Mouse (Mus musculus): ENCODE measurements around the gene Pak1. TPM values are rescaled to one million over a fixed set of nuclear protein-coding genes. Genes with fewer than 3 reads are reported as not detected.

Gene Pak1
- polyA plus RNA-seq, 1 experiment from 2014 or later, result 72.2 TPM

GRCm38 (mm10) chr7:97788669-97789483 lies 535 bp downstream of the Pak1 start:
- under 1% methylated on average over 59 of the region's 84 CpGs for WGBS
- Histone ChIP-seq H3K9ac (ENCODE audit: low read length) (peak overlapping the region; percentile 83), H3K4me2 (ENCODE audit: low read depth, low read length, severe bottlenecking) (peak overlapping the region; percentile 95), H3K4me1 (replicated peaks; ENCODE audit: control insufficient read depth, insufficient read depth, low read length) (0 out of 2 replicates have a peak, but pooled peaks cover 2% of the 10 kb centered on the region), H3K4me3 (ENCODE audit: low read depth, low read length) (peak overlapping the region; percentile 81), H3K36me3 (ENCODE audit: control insufficient read depth, insufficient read depth, low read length) (no peaks in the 10 kb centered on the region), H3K27me3 (ENCODE audit: control insufficient read depth, insufficient read depth, low read length) (no peaks in the 10 kb centered on the region), H3K9me3 (ENCODE audit: control insufficient read depth, low read length) (no peaks in the 10 kb centered on the region), H3K27ac (ENCODE audit: low read depth, low read length) (no peak overlapping the region)
- DNase-seq (ENCODE audit: low spot score), result no peak
- ATAC-seq (replicated peaks; ENCODE audit: low FRiP score), result no peak; the same call in none of the 2 replicates

GRCm38 (mm10) chr7:97790272-97790671 lies 1.9 kb downstream of the Pak1 start:
- no peak overlapping the region for H3K9ac ChIP-seq (ENCODE audit: low read length)
- H3K27ac ChIP-seq (ENCODE audit: low read depth, low read length), result no peak overlapping the region
- H3K4me2 ChIP-seq (ENCODE audit: low read depth, low read length, severe bottlenecking), result peak overlapping the region; percentile 12; the same call in 1 of the 2 replicates
- H3K9me3 ChIP-seq (ENCODE audit: control insufficient read depth, low read length), result no peaks in the 10 kb centered on the region
- no peak for DNase-seq (ENCODE audit: low spot score)
- no peaks in the 10 kb centered on the region for H3K27me3 ChIP-seq (ENCODE audit: control insufficient read depth, insufficient read depth, low read length)
- 38% methylated on average over 2 of the region's 2 CpGs for WGBS
- 0 out of 2 replicates have a peak, but pooled peaks cover 2% of the 10 kb centered on the region for H3K4me1 ChIP-seq (replicated peaks; ENCODE audit: control insufficient read depth, insufficient read depth, low read length)
- no peak overlapping the region for H3K4me3 ChIP-seq (ENCODE audit: low read depth, low read length)
- ATAC-seq (replicated peaks; ENCODE audit: low FRiP score), result no peak
- H3K36me3 ChIP-seq (ENCODE audit: control insufficient read depth, insufficient read depth, low read length), result no peaks in the 10 kb centered on the region

DNA sequence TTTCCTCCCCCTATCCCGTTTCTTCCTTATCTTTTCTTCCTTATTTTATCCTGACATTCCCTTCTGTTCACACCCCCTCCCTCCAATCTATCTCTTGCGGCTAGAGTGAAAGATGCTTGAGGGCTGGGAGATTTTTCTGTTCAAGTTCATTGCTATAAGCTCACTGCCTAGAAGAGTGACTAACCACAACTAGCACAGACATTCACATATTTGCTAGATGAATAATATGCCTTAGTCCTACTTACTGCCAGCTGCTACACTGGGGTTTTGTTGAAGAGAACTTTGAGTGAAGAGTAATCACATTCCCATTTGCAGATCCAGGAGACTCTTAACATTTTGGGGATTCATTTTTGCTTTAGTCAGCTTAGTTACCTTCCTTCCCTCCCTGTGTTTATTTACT lies 4.0 kb downstream of the Pak1 start:
- no peak overlapping the region for H3K27ac ChIP-seq (ENCODE audit: low read depth, low read length)
- H3K27me3 ChIP-seq (ENCODE audit: control insufficient read depth, insufficient read depth, low read length), result no peaks in the 10 kb centered on the region
- DNase-seq (ENCODE audit: low spot score) (no peak), ATAC-seq (replicated peaks; ENCODE audit: low FRiP score) (no peak)
- H3K4me2 ChIP-seq (ENCODE audit: low read depth, low read length, severe bottlenecking), result no peak overlapping the region
- no peak overlapping the region for H3K9ac ChIP-seq (ENCODE audit: low read length)
- H3K36me3 ChIP-seq (ENCODE audit: control insufficient read depth, insufficient read depth, low read length), result no peaks in the 10 kb centered on the region
- no peaks in the 10 kb centered on the region for H3K9me3 ChIP-seq (ENCODE audit: control insufficient read depth, low read length)
- 0 out of 2 replicates have a peak, but pooled peaks cover 2% of the 10 kb centered on the region for H3K4me1 ChIP-seq (replicated peaks; ENCODE audit: control insufficient read depth, insufficient read depth, low read length)
- no peak overlapping the region for H3K4me3 ChIP-seq (ENCODE audit: low read depth, low read length)
- 65% methylated on average over 2 of the region's 2 CpGs for WGBS

DNA sequence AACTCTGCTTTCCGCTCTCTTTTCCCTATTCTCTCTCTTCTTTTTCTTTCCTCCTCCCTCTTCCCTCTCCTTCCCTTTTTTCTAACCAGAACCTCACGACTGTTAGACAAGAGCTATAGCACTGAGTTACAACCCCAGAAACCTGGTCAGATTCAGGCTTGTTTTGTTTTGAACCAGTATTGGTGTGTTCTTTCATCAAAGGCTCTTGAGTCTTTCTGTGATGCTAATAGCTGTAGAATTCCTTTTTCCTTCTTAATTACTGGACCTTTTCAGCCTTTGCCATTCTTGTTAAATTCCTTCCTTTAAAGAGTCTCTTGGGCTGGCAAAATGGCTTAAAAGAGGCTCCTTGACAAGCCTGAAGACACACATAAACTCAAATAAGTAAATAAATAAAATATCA lies 14.8 kb downstream of the Pak1 start:
- H3K27ac ChIP-seq (ENCODE audit: low read depth, low read length), result no peak overlapping the region
- H3K9me3 ChIP-seq (ENCODE audit: control insufficient read depth, low read length), result no peaks in the 10 kb centered on the region
- H3K9ac ChIP-seq (ENCODE audit: low read length), result no peak overlapping the region
- no peak overlapping the region for H3K4me3 ChIP-seq (ENCODE audit: low read depth, low read length)
- WGBS, result 17% methylated on average over 2 of the region's 2 CpGs
- H3K4me1 ChIP-seq (replicated peaks; ENCODE audit: control insufficient read depth, insufficient read depth, low read length), result peaks cover 2% of the 10 kb centered on the region; the same call in 1 of the 2 replicates
- DNase-seq (ENCODE audit: low spot score) (no peak), ATAC-seq (replicated peaks; ENCODE audit: low FRiP score) (no peak)
- no peaks in the 10 kb centered on the region for H3K36me3 ChIP-seq (ENCODE audit: control insufficient read depth, insufficient read depth, low read length)
- H3K27me3 ChIP-seq (ENCODE audit: control insufficient read depth, insufficient read depth, low read length), result no peaks in the 10 kb centered on the region
- no peak overlapping the region for H3K4me2 ChIP-seq (ENCODE audit: low read depth, low read length, severe bottlenecking)

- peak overlapping the region; percentile 53; the same call in 1 of the 2 replicates for H3K27ac ChIP-seq (ENCODE audit: low read depth, low read length)
- peak; percentile 82 for ATAC-seq (replicated peaks; ENCODE audit: low FRiP score)
- DNase-seq (ENCODE audit: low spot score), result no peak
- H3K9ac ChIP-seq (ENCODE audit: low read length), result no peak overlapping the region
- H3K4me2 ChIP-seq (ENCODE audit: low read depth, low read length, severe bottlenecking), result no peak overlapping the region
- WGBS, result 23% methylated on average over 2 of the region's 2 CpGs
- H3K9me3 ChIP-seq (ENCODE audit: control insufficient read depth, low read length), result no peaks in the 10 kb centered on the region
- no peaks in the 10 kb centered on the region for H3K27me3 ChIP-seq (ENCODE audit: control insufficient read depth, insufficient read depth, low read length)
- no peaks in the 10 kb centered on the region for H3K36me3 ChIP-seq (ENCODE audit: control insufficient read depth, insufficient read depth, low read length)
- no peak overlapping the region for H3K4me3 ChIP-seq (ENCODE audit: low read depth, low read length)
- H3K4me1 ChIP-seq (replicated peaks; ENCODE audit: control insufficient read depth, insufficient read depth, low read length), result peaks cover 2% of the 10 kb centered on the region; the same call in 1 of the 2 replicates
Observed at GRCm38 (mm10) chr7:97804245-97805066, 16.1 kb downstream of the Pak1 start.

GRCm38 (mm10) chr7:97805067-97805365 lies 16.7 kb downstream of the Pak1 start:
- Histone ChIP-seq H3K36me3 (ENCODE audit: control insufficient read depth, insufficient read depth, low read length) (no peaks in the 10 kb centered on the region), H3K9ac (ENCODE audit: low read length) (no peak overlapping the region), H3K4me1 (replicated peaks; ENCODE audit: control insufficient read depth, insufficient read depth, low read length) (peaks cover 2% of the 10 kb centered on the region; the same call in 1 of the 2 replicates), H3K27me3 (ENCODE audit: control insufficient read depth, insufficient read depth, low read length) (no peaks in the 10 kb centered on the region), H3K4me2 (ENCODE audit: low read depth, low read length, severe bottlenecking) (no peak overlapping the region), H3K9me3 (ENCODE audit: control insufficient read depth, low read length) (no peaks in the 10 kb centered on the region), H3K4me3 (ENCODE audit: low read depth, low read length) (no peak overlapping the region), H3K27ac (ENCODE audit: low read depth, low read length) (peak overlapping the region; percentile 53; the same call in 1 of the 2 replicates)
- ATAC-seq (replicated peaks; ENCODE audit: low FRiP score) (0 out of 2 replicates have a peak, but pooled peaks have one; percentile 55), DNase-seq (ENCODE audit: low spot score) (no peak)
- WGBS, result 47% methylated on average over 3 of the region's 3 CpGs

DNA sequence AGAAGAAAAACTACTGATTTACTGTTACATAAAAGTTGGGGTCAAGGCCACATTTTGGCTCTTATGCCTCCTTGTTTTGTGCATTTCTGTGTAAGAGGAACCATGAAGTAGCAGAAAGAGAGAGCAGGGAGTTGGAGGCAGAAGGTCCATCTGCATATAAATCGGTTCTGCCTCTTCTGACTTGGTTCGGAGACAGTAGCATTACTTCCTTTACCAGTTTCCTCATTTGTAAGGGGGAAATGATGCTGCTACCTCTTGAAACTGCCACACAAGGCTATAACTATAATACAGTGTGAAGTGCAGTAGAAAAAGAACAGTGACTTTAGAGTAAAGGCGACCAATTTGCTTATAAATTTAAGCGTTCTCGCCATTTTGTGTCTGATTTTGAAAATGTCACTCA lies 21.0 kb downstream of the Pak1 start:
- WGBS, result 82% methylated on average over 5 of the region's 5 CpGs
- Histone ChIP-seq H3K9ac (ENCODE audit: low read length) (no peak overlapping the region), H3K4me1 (replicated peaks; ENCODE audit: control insufficient read depth, insufficient read depth, low read length) (peaks cover 2% of the 10 kb centered on the region; the same call in 1 of the 2 replicates), H3K9me3 (ENCODE audit: control insufficient read depth, low read length) (no peaks in the 10 kb centered on the region), H3K4me3 (ENCODE audit: low read depth, low read length) (no peak overlapping the region), H3K27me3 (ENCODE audit: control insufficient read depth, insufficient read depth, low read length) (no peaks in the 10 kb centered on the region), H3K4me2 (ENCODE audit: low read depth, low read length, severe bottlenecking) (no peak overlapping the region), H3K36me3 (ENCODE audit: control insufficient read depth, insufficient read depth, low read length) (no peaks in the 10 kb centered on the region), H3K27ac (ENCODE audit: low read depth, low read length) (no peak overlapping the region)
- DNase-seq (ENCODE audit: low spot score) (no peak), ATAC-seq (replicated peaks; ENCODE audit: low FRiP score) (no peak)

- WGBS, result 98% methylated on average over 2 of the region's 2 CpGs
- Histone ChIP-seq H3K9ac (ENCODE audit: low read length) (no peak overlapping the region), H3K27ac (ENCODE audit: low read depth, low read length) (no peak overlapping the region), H3K4me3 (ENCODE audit: low read depth, low read length) (no peak overlapping the region), H3K9me3 (ENCODE audit: control insufficient read depth, low read length) (no peaks in the 10 kb centered on the region), H3K27me3 (ENCODE audit: control insufficient read depth, insufficient read depth, low read length) (no peaks in the 10 kb centered on the region), H3K36me3 (ENCODE audit: control insufficient read depth, insufficient read depth, low read length) (no peaks in the 10 kb centered on the region), H3K4me2 (ENCODE audit: low read depth, low read length, severe bottlenecking) (no peak overlapping the region), H3K4me1 (replicated peaks; ENCODE audit: control insufficient read depth, insufficient read depth, low read length) (no peaks in the 10 kb centered on the region)
- DNase-seq (ENCODE audit: low spot score) (no peak), ATAC-seq (replicated peaks; ENCODE audit: low FRiP score) (no peak)
Observed at GRCm38 (mm10) chr7:97821875-97822274, 33.5 kb downstream of the Pak1 start.

Measured in forebrain, embryonic 11.5 days (tissue).